27 mouse cellular contexts compared by ENCODE assay signal in the genomic region with DNA sequence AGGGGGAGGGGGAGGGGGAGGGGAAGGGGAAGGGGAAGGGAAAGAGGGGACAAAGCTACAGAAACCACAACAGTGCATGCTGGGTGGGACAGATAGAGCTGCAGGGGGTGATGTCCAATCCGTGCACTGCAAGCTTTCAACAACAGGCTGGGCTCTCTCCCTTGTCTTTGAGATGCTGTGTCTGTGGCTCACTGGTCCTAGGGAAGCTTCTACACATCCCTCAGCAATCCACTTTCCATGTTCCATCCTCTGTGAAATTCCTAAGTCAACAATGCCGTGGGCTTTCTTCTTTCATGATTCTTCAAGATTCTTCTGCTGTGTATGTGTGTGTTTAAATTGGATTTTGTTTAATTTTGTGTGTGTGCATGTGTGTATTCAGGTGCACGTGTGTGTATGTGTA.
DNase-seq lines count a peak whose midpoint lies in the region; ATAC-seq lines count a peak whose summit lies in the region.
"Had no signal": no experiment of that assay in that cellular context is flagged by ENCODE, and none has a peak within 500 bp of the region (broad histone marks: within the 10 kb centered on the region; RNA-seq: fewer than 3 reads in every experiment).

No protein-coding gene starts in this region.

- ATAC-seq in limb, embryonic 12.5 days (ENCODE audit: insufficient number of reproducible peaks, insufficient read depth, low FRiP score, low TSS enrichment, low read depth) = no peak
- ATAC-seq in embryonic facial prominence, embryonic 12.5 days (ENCODE audit: insufficient number of reproducible peaks, insufficient read depth, low FRiP score, low TSS enrichment) = no peak
- peak; percentile 23; the same call in 1 of the 2 replicates for ATAC-seq in granulocyte monocyte progenitor cell, adult 5-6 weeks (replicated peaks; ENCODE audit: poor library complexity, severe bottlenecking)
- ATAC-seq: forebrain, embryonic 14.5 days; hindbrain, embryonic 16.5 days; intestine, embryonic 16.5 days; lung, postnatal 0 days had no signal

- no peaks in the 10 kb centered on the region for H3K36me3 ChIP-seq in limb, embryonic 12.5 days
- no peaks in the 10 kb centered on the region for H3K36me3 ChIP-seq in limb, embryonic 10.5 days
- no peaks in the 10 kb centered on the region for H3K36me3 ChIP-seq in embryonic facial prominence, embryonic 12.5 days
- H3K36me3 ChIP-seq: heart, embryonic 12.5 days; hindbrain, embryonic 10.5 days; liver, embryonic 15.5 days; midbrain, embryonic 12.5 days; neural tube, embryonic 12.5 days; stomach, embryonic 15.5 days had no signal

- DNase-seq in limb, embryonic 10.5 days (ENCODE audit: low spot score) = no peak
- DNase-seq in naive thymus-derived CD4-positive, alpha-beta T cell, adult 2 months (ENCODE audit: low read depth) = peak; percentile 35
- DNase-seq in embryo, embryonic 11 days = no peak
- no peak for DNase-seq in left cerebral cortex, adult 9 months (ENCODE audit: low spot score in 2 of 2)
- DNase-seq: adrenal gland, postnatal 36 days; cerebellum, adult 9-10 months; heart, postnatal 10 days; kidney, adult 9 months; kidney, postnatal 36 days; layer of hippocampus, postnatal 36 days; liver; thymus, adult 18-20 months; thymus, postnatal 36 days had no signal

- no peak overlapping the region for H3K4me2 ChIP-seq in limb, embryonic 12.5 days
- no peak overlapping the region for H3K4me2 ChIP-seq in embryonic facial prominence, embryonic 12.5 days (replicated peaks)
- H3K4me2 ChIP-seq: heart, embryonic 12.5 days; liver, embryonic 15.5 days; midbrain, embryonic 12.5 days; neural tube, embryonic 12.5 days; stomach, embryonic 15.5 days had no signal

- peaks cover 46% of the 10 kb centered on the region for H3K4me1 ChIP-seq in limb, embryonic 12.5 days (replicated peaks)
- H3K4me1 ChIP-seq in limb, embryonic 10.5 days = peaks cover 38% of the 10 kb centered on the region
- peaks cover 43% of the 10 kb centered on the region for H3K4me1 ChIP-seq in embryonic facial prominence, embryonic 12.5 days
- H3K4me1 ChIP-seq: liver, embryonic 15.5 days; midbrain, embryonic 12.5 days had no signal

- peak overlapping the region; percentile 97; the same call in 1 of the 2 replicates for H3K27ac ChIP-seq in limb, embryonic 12.5 days
- no peak overlapping the region for H3K27ac ChIP-seq in limb, embryonic 10.5 days
- peak overlapping the region; percentile 97 for H3K27ac ChIP-seq in embryonic facial prominence, embryonic 12.5 days
- H3K27ac ChIP-seq: liver, embryonic 15.5 days; midbrain, embryonic 12.5 days; neural tube, embryonic 12.5 days had no signal

- no peak overlapping the region for H3K4me3 ChIP-seq in limb, embryonic 12.5 days (replicated peaks)
- H3K4me3 ChIP-seq in limb, embryonic 10.5 days = no peak overlapping the region
- no peak overlapping the region for H3K4me3 ChIP-seq in embryonic facial prominence, embryonic 12.5 days
- H3K4me3 ChIP-seq: erythroblast, embryonic 14.5 days; heart, embryonic 12.5 days; hindbrain, embryonic 10.5 days; liver, embryonic 15.5 days; midbrain, embryonic 12.5 days; neural tube, embryonic 12.5 days; stomach, embryonic 15.5 days had no signal

- H3K27me3 ChIP-seq in limb, embryonic 12.5 days = peaks cover 17% of the 10 kb centered on the region; the same call in 1 of the 2 replicates
- peaks cover 20% of the 10 kb centered on the region; the same call in 1 of the 2 replicates for H3K27me3 ChIP-seq in limb, embryonic 10.5 days (ENCODE audit: low read depth, poor library complexity, severe bottlenecking)
- no peaks in the 10 kb centered on the region for H3K27me3 ChIP-seq in embryonic facial prominence, embryonic 12.5 days
- H3K27me3 ChIP-seq: heart, embryonic 12.5 days; liver, embryonic 15.5 days; neural tube, embryonic 12.5 days; stomach, embryonic 15.5 days had no signal

- 70% methylated on average over 3 of the region's 3 CpGs for WGBS in limb, embryonic 12.5 days
- whole genome bisulfite sequencing in limb, embryonic 10.5 days = 86% methylated on average over 3 of the region's 3 CpGs
- 60% methylated on average over 3 of the region's 3 CpGs for WGBS in embryonic facial prominence, embryonic 12.5 days

- no peak overlapping the region for H3K9ac ChIP-seq in limb, embryonic 12.5 days (replicated peaks)
- H3K9ac ChIP-seq in embryonic facial prominence, embryonic 12.5 days = peak overlapping the region; percentile 33
- H3K9ac ChIP-seq: heart, embryonic 12.5 days; liver, embryonic 15.5 days; midbrain, embryonic 12.5 days; neural tube, embryonic 12.5 days; stomach, embryonic 15.5 days had no signal

- H3K9me3 ChIP-seq in limb, embryonic 12.5 days = no peaks in the 10 kb centered on the region
- no peaks in the 10 kb centered on the region for H3K9me3 ChIP-seq in limb, embryonic 10.5 days (replicated peaks)
- no peaks in the 10 kb centered on the region for H3K9me3 ChIP-seq in embryonic facial prominence, embryonic 12.5 days
- H3K9me3 ChIP-seq: heart, embryonic 12.5 days; hindbrain, embryonic 10.5 days; liver, embryonic 15.5 days; midbrain, embryonic 12.5 days; neural tube, embryonic 12.5 days; stomach, embryonic 15.5 days had no signal
